ENCODE assay signal across 8 mouse cellular contexts in the genomic region with DNA sequence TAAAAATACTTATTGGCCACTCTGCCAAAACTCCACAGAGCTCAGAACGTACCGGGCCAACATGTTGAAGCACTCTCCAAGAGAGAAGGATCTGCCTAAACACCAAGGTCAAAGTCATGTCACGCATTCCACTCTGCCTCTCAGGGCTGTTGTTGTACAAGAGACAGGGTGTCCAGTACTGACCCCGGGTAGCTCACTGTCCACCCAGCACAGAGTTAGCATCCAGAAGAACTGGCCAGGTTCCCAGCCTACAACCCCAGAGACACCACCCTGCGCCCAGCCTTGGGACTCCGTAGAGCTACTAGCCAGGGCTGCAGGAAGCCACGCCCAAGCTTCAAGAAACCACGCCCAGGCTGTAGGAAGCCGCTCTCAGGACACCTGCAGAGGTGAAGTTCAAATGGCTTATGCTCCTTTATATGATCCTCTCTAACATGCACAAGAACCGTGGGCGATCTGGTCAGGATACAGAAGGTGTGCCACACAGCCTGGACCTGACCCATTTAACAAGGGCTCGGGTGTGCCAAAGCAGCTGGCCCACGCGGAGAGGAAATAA. TPM values are rescaled to one million over a fixed set of nuclear protein-coding genes. Genes with fewer than 3 reads are reported as not detected.
A peak's percentile ranks its signal among the peaks of the same experiment; 100 is the strongest.
DNase-seq lines count a peak whose midpoint lies in the region; ATAC-seq lines count a peak whose summit lies in the region.
"Had no signal": no experiment of that assay in that cellular context is flagged by ENCODE, and none has a peak within 500 bp of the region (broad histone marks: within the 10 kb centered on the region; RNA-seq: fewer than 3 reads in every experiment).

No protein-coding gene starts in this region.

- no peaks in the 10 kb centered on the region for H3K9me3 ChIP-seq in heart, embryonic 14.5 days (ENCODE audit: control insufficient read depth, low read length)

- no peaks in the 10 kb centered on the region for H3K27me3 ChIP-seq in heart, embryonic 14.5 days (ENCODE audit: control insufficient read depth, insufficient read depth, low read length)

- peaks cover 22 to 26% of the 10 kb centered on the region in 2 experiments for H3K4me1 ChIP-seq in heart, embryonic 14.5 days (ENCODE audit: control insufficient read depth in 2 of 2, insufficient read depth in 2 of 2, low read length in 2 of 2)

- H3K9ac ChIP-seq in heart, embryonic 14.5 days (ENCODE audit: low read length): no peak overlapping the region
- H3K9ac ChIP-seq: limb, embryonic 13.5 days had no signal

- 40% methylated on average over 14 of the region's 14 CpGs for WGBS in heart, embryonic 14.5 days
- WGBS in large intestine, adult 2 months: 13% methylated on average over 14 of the region's 14 CpGs

- peak; percentile 45; the same call in 1 of the 2 replicates for ATAC-seq in heart, embryonic 14.5 days (ENCODE audit: insufficient number of reproducible peaks, insufficient read depth, low FRiP score, low read depth)

- H3K4me3 ChIP-seq in heart, embryonic 14.5 days (ENCODE audit: control insufficient read depth in 1 of 2, insufficient read depth in 1 of 2, low read depth in 1 of 2, low read length in 2 of 2): no peak overlapping the region
- H3K4me3 ChIP-seq: limb, embryonic 13.5 days had no signal

- H3K4me2 ChIP-seq in heart, embryonic 14.5 days (ENCODE audit: low read length): peak overlapping the region; percentile 46
- H3K4me2 ChIP-seq: limb, embryonic 13.5 days had no signal

- H3K27ac ChIP-seq in heart, embryonic 14.5 days (replicated peaks in 1 of 2; ENCODE audit: control insufficient read depth in 1 of 2, insufficient read depth in 1 of 2, low read depth in 2 of 2, low read length in 2 of 2): peak overlapping the region; percentile 35 to 62; a peak in 3 of 4 replicates
- H3K27ac ChIP-seq: limb, embryonic 13.5 days had no signal

- H3K36me3 ChIP-seq in heart, embryonic 14.5 days (ENCODE audit: control insufficient read depth, insufficient read depth, low read length): no peaks in the 10 kb centered on the region
- H3K36me3 ChIP-seq: limb, embryonic 13.5 days had no signal

- peak; percentile 91 to 93 for DNase-seq in adrenal gland, adult (ENCODE audit: inconsistent age in 2 of 2, low spot score in 1 of 2)
- DNase-seq in cerebellum, adult 11-12 months: peak; percentile 69
- peak; percentile 21 for DNase-seq in large intestine, adult 2 months (ENCODE audit: low read depth, low spot score)
- DNase-seq in urinary bladder, postnatal 36 days (ENCODE audit: low spot score in 2 of 2): peak; percentile 2 to 67
- DNase-seq in layer of hippocampus, adult 18-20 months (ENCODE audit: low spot score in 2 of 2): no peak
- no peak for DNase-seq in spleen, postnatal 14 days (ENCODE audit: low spot score in 2 of 2)

RNA-seq across cellular contexts. Expression of a gene that starts 30.7 kb away (rescaled TPM):
- polyA plus RNA-seq in heart, embryonic 14.5 days (2014; fragmentation: Nextera tagmentation; extraction: Ambion mirVana): 51.8 and 54.6 TPM in 2 replicates
- polyA plus RNA-seq in large intestine, adult 2 months (2012; rRNA removed): 60.8 and 69.6 TPM in 2 replicates
- total RNA-seq in layer of hippocampus, adult 18-20 months (2021): 10 to 100 TPM; 65.4 to 67.7 TPM

RNA-seq across cellular contexts. Expression of a gene that starts 41.1 kb away (rescaled TPM):
- polyA plus RNA-seq in heart, embryonic 14.5 days (2014; fragmentation: Nextera tagmentation; extraction: Ambion mirVana): 150 and 167 TPM in 2 replicates
- 3.6 and 4.1 TPM in 2 replicates for polyA plus RNA-seq in large intestine, adult 2 months (2012; rRNA removed)
- total RNA-seq in layer of hippocampus, adult 18-20 months (2021): 100 to 1,000 TPM; 279 to 302 TPM

Comparison
In these comparisons a context has a peak if more than half of its experiments do, and no peak if none do; other contexts are left out.
1. DNase-seq: peak in adrenal gland, adult (2 of 2), cerebellum, adult 11-12 months (single experiment), large intestine, adult 2 months (single experiment) and urinary bladder, postnatal 36 days (2 of 2); none in layer of hippocampus, adult 18-20 months (0 of 2) and spleen, postnatal 14 days (0 of 2).
2. RNA of a gene that starts 41.1 kb away (polyA plus RNA-seq): 150 to 167 TPM in heart, embryonic 14.5 days; 3.6 to 4.1 TPM in large intestine, adult 2 months; every median in the first group is over 10 times any median in the second.